Mouse (Mus musculus): Measurements from ENCODE around the gene Senp3.

DNA sequence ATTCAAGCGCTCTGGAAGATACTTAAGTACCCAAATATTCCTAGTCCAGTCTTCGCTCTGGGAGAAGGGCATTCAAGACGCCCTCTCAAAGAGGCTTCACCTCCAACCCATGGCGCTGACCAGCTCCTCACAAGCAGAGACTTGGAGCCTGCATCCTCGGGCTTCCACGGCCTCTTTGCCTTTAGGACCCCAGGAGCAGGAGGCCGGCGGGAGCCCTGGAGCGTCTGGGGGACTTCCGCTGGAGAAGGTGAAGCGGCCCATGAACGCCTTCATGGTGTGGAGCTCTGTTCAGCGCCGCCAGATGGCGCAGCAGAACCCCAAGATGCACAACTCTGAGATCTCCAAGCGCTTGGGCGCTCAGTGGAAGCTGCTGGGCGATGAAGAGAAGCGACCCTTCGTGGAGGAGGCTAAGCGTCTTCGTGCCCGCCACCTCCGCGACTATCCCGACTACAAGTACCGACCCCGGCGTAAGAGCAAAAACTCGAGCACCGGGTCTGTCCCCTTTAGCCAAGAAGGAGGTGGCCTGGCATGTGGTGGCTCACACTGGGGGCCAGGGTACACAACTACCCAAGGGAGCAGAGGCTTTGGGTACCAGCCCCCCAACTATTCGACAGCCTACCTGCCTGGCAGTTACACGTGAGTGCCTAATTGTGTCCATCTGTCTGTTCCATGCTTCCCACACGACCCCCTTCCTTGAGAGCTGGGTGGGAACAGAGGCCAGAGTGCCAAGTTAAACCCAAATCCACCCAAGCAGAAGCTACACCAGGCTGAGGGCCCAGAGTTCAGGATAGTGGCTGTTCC, 26.4 kb downstream of the Senp3 start, which contains the start of gene Sox15:
- TF ChIP-seq CTCF (IDR thresholded peaks at IDR 0.05; ENCODE audit: low read depth, low read length) (no peak), POLR2AphosphoS5 (IDR thresholded peaks at IDR 0.05; ENCODE audit: insufficient replicate concordance, low read depth, low read length) (no peak), GATA2 (IDR thresholded peaks at IDR 0.05; ENCODE audit: borderline replicate concordance, low read depth, low read length) (no peak), TAL1 (conservative IDR thresholded peaks at IDR 0.05; ENCODE audit: low read depth, low read length) (no peak), GATA1 (IDR thresholded peaks at IDR 0.05; ENCODE audit: borderline replicate concordance, low read length) (no peak)

All from G1E (cell line).